Mouse (Mus musculus) CH12.LX (cell line): ENCODE measurements at regions not wholly inside any gene's neighbourhood (a gene's known extent, or its start where the extent isn't known, plus 50 kb on each side); places are given as distances from the start of the nearest gene placed in this dataset.

ENCODE experiments used
- DNase-seq: peaks from one replicate; pipeline ENCODE4 v3.0.0-alpha.2; 2013; ENCODE audit errors: extremely low read depth
- H3K27ac ChIP-seq: 2 replicates; pipeline ENCODE4 v1.5.1; 2012; ENCODE audit warnings: low read depth, mild to moderate bottlenecking, control low read depth, moderate library complexity; ENCODE audit not compliant: insufficient read depth
- H3K27me3 ChIP-seq: replicated peaks from 2 replicates; pipeline ENCODE3; 2012; ENCODE audit warnings: inconsistent platforms
- H3K36me3 ChIP-seq, 2 experiments: replicated peaks in 1 of 2; 2 replicates each; pipeline versions ENCODE3 to v1.6.1; 2012; ENCODE audit warnings: inconsistent platforms in 1 of 2, low read length in 1 of 2, mild to moderate bottlenecking in 1 of 2, mixed read lengths in 1 of 2, moderate library complexity in 1 of 2; ENCODE audit not compliant: control insufficient read depth in 1 of 2, insufficient read depth in 1 of 2
- H3K4me1 ChIP-seq, 2 experiments: 2 replicates each; pipeline ENCODE4 v1.6.1; 2012; ENCODE audit warnings: inconsistent platforms in 1 of 2, moderate library complexity in 1 of 2; ENCODE audit not compliant: insufficient read depth in 2 of 2, control insufficient read depth in 1 of 2
- H3K4me2 ChIP-seq: 2 replicates; pipeline ENCODE4 v1.6.1; 2012; ENCODE audit warnings: low read depth, mild to moderate bottlenecking, control low read depth; ENCODE audit not compliant: poor library complexity, insufficient read depth, severe bottlenecking
- H3K4me3 ChIP-seq, 3 experiments: fragments of 150-350 bp in 1 of 3; sonication (generic) in 1 of 3; replicated peaks in 1 of 3; 2 replicates each; pipeline versions ENCODE3 to v1.5.1; 2011 to 2012; ENCODE audit warnings: low read depth in 2 of 3, low read length in 2 of 3, mild to moderate bottlenecking in 2 of 3, moderate library complexity in 2 of 3, control low read depth in 1 of 3, improper control_type of control experiment in 1 of 3, inconsistent platforms in 1 of 3, mixed read lengths in 1 of 3; ENCODE audit not compliant: poor library complexity in 1 of 3
- H3K79me2 ChIP-seq: replicated peaks from 2 replicates; pipeline ENCODE4 v1.6.1; 2012; ENCODE audit warnings: mild to moderate bottlenecking, moderate library complexity; ENCODE audit not compliant: control insufficient read depth, poor library complexity, insufficient read depth, severe bottlenecking; ENCODE audit errors: extremely low read depth
- H3K9ac ChIP-seq: 2 replicates; pipeline ENCODE4 v1.6.1; 2012; ENCODE audit warnings: low read depth, mild to moderate bottlenecking, control low read depth, moderate library complexity; ENCODE audit not compliant: insufficient read depth
- H3K9me3 ChIP-seq: replicated peaks from 2 replicates; pipeline ENCODE3; 2012; ENCODE audit warnings: low read length, inconsistent platforms, mixed read lengths
- CHD2 ChIP-seq: IDR thresholded peaks from 2 replicates; pipeline ENCODE4 v1.6.1; 2011; ENCODE audit warnings: low read length, improper control_type of control experiment
- E2F4 ChIP-seq: IDR thresholded peaks from 2 replicates; pipeline ENCODE4 v1.6.1; 2011; ENCODE audit warnings: low read depth, low read length, improper control_type of control experiment; ENCODE audit not compliant: insufficient replicate concordance
- ELF1 ChIP-seq: IDR thresholded peaks from 2 replicates; pipeline ENCODE4 v1.6.1; 2014; ENCODE audit warnings: low read depth, mild to moderate bottlenecking, inconsistent platforms, low read length, improper control_type of control experiment
- ETS1 ChIP-seq: conservative IDR thresholded peaks from 2 replicates; pipeline ENCODE4 v1.6.1; 2012; ENCODE audit warnings: low read depth, mild to moderate bottlenecking, inconsistent platforms, low read length, improper control_type of control experiment, moderate library complexity
- GABPA ChIP-seq: IDR thresholded peaks from 2 replicates; pipeline ENCODE4 v1.6.1; 2012; ENCODE audit warnings: low read depth, low read length, improper control_type of control experiment, inconsistent platforms; ENCODE audit not compliant: insufficient replicate concordance
- IRF4 ChIP-seq: IDR thresholded peaks from 2 replicates; pipeline ENCODE4 v1.6.1; 2014; ENCODE audit warnings: low read depth, mild to moderate bottlenecking, inconsistent platforms, low read length, improper control_type of control experiment
- JUN ChIP-seq: IDR thresholded peaks from 2 replicates; pipeline ENCODE4 v1.6.1; 2011; ENCODE audit warnings: low read depth, mild to moderate bottlenecking, low read length, improper control_type of control experiment, moderate library complexity; ENCODE audit not compliant: insufficient read depth
- JUND ChIP-seq: conservative IDR thresholded peaks from 2 replicates; pipeline ENCODE4 v1.6.1; 2011; ENCODE audit warnings: low read depth, low read length, improper control_type of control experiment
- KAT2A ChIP-seq: IDR thresholded peaks from 2 replicates; pipeline ENCODE4 v1.6.1; 2012; ENCODE audit warnings: low read length, improper control_type of control experiment, inconsistent platforms; ENCODE audit not compliant: insufficient replicate concordance
- MAX ChIP-seq: IDR thresholded peaks from 2 replicates; pipeline ENCODE4 v1.6.1; 2011; ENCODE audit warnings: low read length, improper control_type of control experiment
- MYC ChIP-seq: IDR thresholded peaks from 2 replicates; pipeline ENCODE4 v1.6.1; 2011; ENCODE audit warnings: low read depth, mild to moderate bottlenecking, improper control_type of control experiment, low read length
- NELFE ChIP-seq: IDR thresholded peaks from 2 replicates; pipeline ENCODE4 v1.6.1; 2011; ENCODE audit warnings: low read depth, low read length, improper control_type of control experiment
- NRF1 ChIP-seq: IDR thresholded peaks from 2 replicates; pipeline ENCODE4 v1.6.1; 2014; ENCODE audit warnings: low read depth, mild to moderate bottlenecking, inconsistent platforms, low read length, improper control_type of control experiment, moderate library complexity
- POLR2A ChIP-seq: IDR thresholded peaks from 2 replicates; pipeline ENCODE4 v1.6.1; 2011; ENCODE audit warnings: low read depth, mild to moderate bottlenecking, improper control_type of control experiment, low read length
- POLR2AphosphoS2 ChIP-seq: IDR thresholded peaks from 2 replicates; pipeline ENCODE4 v1.6.1; 2011; ENCODE audit warnings: low read depth, low read length, improper control_type of control experiment
- SIN3A ChIP-seq: IDR thresholded peaks from 2 replicates; pipeline ENCODE4 v1.6.1; 2012; ENCODE audit warnings: low read length, improper control_type of control experiment, inconsistent platforms
- USF1 ChIP-seq: IDR thresholded peaks from 2 replicates; pipeline ENCODE4 v1.6.1; 2014; ENCODE audit warnings: low read depth, mild to moderate bottlenecking, inconsistent platforms, low read length, improper control_type of control experiment
- ZC3H11A ChIP-seq: IDR thresholded peaks from 2 replicates; pipeline ENCODE4 v1.6.1; 2012; ENCODE audit warnings: low read depth, mild to moderate bottlenecking, inconsistent platforms, low read length, improper control_type of control experiment
- ZKSCAN1 ChIP-seq: IDR thresholded peaks from 2 replicates; pipeline ENCODE4 v1.6.1; 2012; ENCODE audit warnings: low read depth, inconsistent platforms, low read length, improper control_type of control experiment, borderline replicate concordance
- ZNF384 ChIP-seq: IDR thresholded peaks from 2 replicates; pipeline ENCODE4 v1.6.1; 2012; ENCODE audit warnings: low read depth, low read length, improper control_type of control experiment, inconsistent platforms
- dilution Hi-C: fragments of 300-500 bp; cut with MboI; formaldehyde crosslinking; loops from 2 replicates; pipeline ENCODE4 v1.14.3; 2020; ENCODE audit warnings: low sequenced_read_pairs; ENCODE audit not compliant: extremely low pct_unique_long_range_greater_than_20kb, extremely low pct_ligation_motif_present
- in situ Hi-C: fragments of 300-500 bp; cut with MboI; formaldehyde crosslinking; loops from 3 replicates; pipeline ENCODE4 v1.14.3; 2019; ENCODE audit warnings: low sequenced_read_pairs, low pct_ligation_motif_present, low pct_unique_long_range_greater_than_20kb, mixed read lengths

GRCm38 (mm10) chr7:128860709-128861108 is 116.0 kb downstream of the Sec23ip start:
- Histone ChIP-seq H3K36me3 (no peaks in the 10 kb centered on the region), H3K27ac (no peak overlapping the region), H3K9me3 (peaks cover 4% of the 10 kb centered on the region), H3K4me2 (no peak overlapping the region), H3K9ac (no peak overlapping the region), H3K4me1 (no peaks in the 10 kb centered on the region), H3K79me2 (no peaks in the 10 kb centered on the region), H3K4me3 (no peak overlapping the region), H3K27me3 (peaks cover 63% of the 10 kb centered on the region)
- no peak for DNase-seq
- dilution Hi-C loops (no loop called here), in situ Hi-C loops (loop anchor here (25.0 kb wide), 1 partner anchor 452 kb away; no protein-coding TSS in a partner anchor)
- TF ChIP-seq JUND (no peak), ELF1 (no peak), NELFE (no peak), NRF1 (no peak), USF1 (no peak)

- TF ChIP-seq ZC3H11A = no peak
- TF ChIP-seq MYC = no peak
- TF ChIP-seq KAT2A = no peak
- no peak for TF ChIP-seq POLR2AphosphoS2
- no peak for TF ChIP-seq NELFE
- no peak for TF ChIP-seq E2F4
- no peak for TF ChIP-seq ZKSCAN1
- no peak for TF ChIP-seq ZNF384
- no peak for TF ChIP-seq USF1
- TF ChIP-seq SIN3A = no peak
- TF ChIP-seq GABPA = no peak
- no peak for TF ChIP-seq JUN
- no peak for TF ChIP-seq CHD2
- TF ChIP-seq ETS1 = no peak
- no peak for TF ChIP-seq POLR2A
- no peak for TF ChIP-seq IRF4
- no peak for TF ChIP-seq JUND
- TF ChIP-seq MAX = no peak
- Histone ChIP-seq H3K27ac (no peak overlapping the region), H3K27me3 (peaks cover 68% of the 10 kb centered on the region), H3K79me2 (no peaks in the 10 kb centered on the region), H3K9me3 (peaks cover 4% of the 10 kb centered on the region), H3K4me1 (no peaks in the 10 kb centered on the region), H3K4me3 (no peak overlapping the region), H3K36me3 (no peaks in the 10 kb centered on the region), H3K9ac (no peak overlapping the region), H3K4me2 (no peak overlapping the region)
- in situ Hi-C loops = loop anchor here (25.0 kb wide), 1 partner anchor 451 kb away; no protein-coding TSS in a partner anchor
- dilution Hi-C loops = no loop called here
- DNase-seq = no peak
Measured at GRCm38 (mm10) chr7:128861376-128861775, 116.6 kb downstream of the Sec23ip start.
